Mouse (Mus musculus) granulocyte monocyte progenitor cell, adult 5-6 weeks (primary cell): Measurements from ENCODE around the gene Clpsl2. TPM values are rescaled to one million over a fixed set of nuclear protein-coding genes. Genes with fewer than 3 reads are reported as not detected.

ENCODE experiments used
- total RNA-seq, 2 experiments: library from RNA; stranded (forward) in 1 of 2; stranded (reverse) in 1 of 2; fragments of 200-712, 200-1000 nt in 1 of 2; fragments of >200 nt in 1 of 2; fragmentation: Nextera tagmentation in 1 of 2; gene quantifications; 2 replicates each; pipeline ENCODE4 v1.2.3; 2014 to 2017

The Clpsl2 gene
- total RNA-seq, 2 experiments from 2014 or later, result not detected

Other genes starting within 250 kb of the Clpsl2 start
- 41.7 and 47.9 TPM in 2 replicates for gene Fance, start 235.9 kb upstream of the Clpsl2 start, total RNA-seq (2014; fragmentation: Nextera tagmentation)
- gene Fance, start 235.9 kb upstream of the Clpsl2 start, total RNA-seq (2017), result 15.0 and 16.4 TPM in 2 replicates
- gene Rpl10a, start 220.9 kb upstream of the Clpsl2 start, total RNA-seq (2014; fragmentation: Nextera tagmentation), result 2,618 and 3,063 TPM in 2 replicates
- 785 and 838 TPM in 2 replicates for gene Rpl10a, start 220.9 kb upstream of the Clpsl2 start, total RNA-seq (2017)
- gene Tead3, start 198.6 kb upstream of the Clpsl2 start, total RNA-seq (2014; fragmentation: Nextera tagmentation), result 3.3 TPM in 1 of 2 replicates, not detected in the other
- gene Tead3, start 198.6 kb upstream of the Clpsl2 start, total RNA-seq (2017), result 0.04 TPM in 1 of 2 replicates, not detected in the other
- gene Tulp1, start 184.2 kb upstream of the Clpsl2 start, total RNA-seq (2014; fragmentation: Nextera tagmentation), result not detected in 2 replicates
- gene Tulp1, start 184.2 kb upstream of the Clpsl2 start, total RNA-seq (2017), result 0.69 TPM in 1 of 2 replicates, not detected in the other
- 49.1 and 63.7 TPM in 2 replicates for gene Fkbp5, start 31.9 kb upstream of the Clpsl2 start, total RNA-seq (2014; fragmentation: Nextera tagmentation)
- gene Fkbp5, start 31.9 kb upstream of the Clpsl2 start, total RNA-seq (2017), result 40.8 and 53.1 TPM in 2 replicates
- not detected in 2 replicates for gene Armc12, start 18.6 kb upstream of the Clpsl2 start, total RNA-seq (2014; fragmentation: Nextera tagmentation)
- not detected in 2 replicates for gene Armc12, start 18.6 kb upstream of the Clpsl2 start, total RNA-seq (2017)
- not detected in 2 replicates for gene Clps, start 11.4 kb downstream of the Clpsl2 start, total RNA-seq (2014; fragmentation: Nextera tagmentation)
- gene Clps, start 11.4 kb downstream of the Clpsl2 start, total RNA-seq (2017), result not detected in 2 replicates
- gene Lhfpl5, start 26.2 kb downstream of the Clpsl2 start, total RNA-seq (2014; fragmentation: Nextera tagmentation), result not detected in 2 replicates
- gene Lhfpl5, start 26.2 kb downstream of the Clpsl2 start, total RNA-seq (2017), result not detected in 2 replicates
- gene Srpk1, start 73.3 kb downstream of the Clpsl2 start, total RNA-seq (2014; fragmentation: Nextera tagmentation), result 125 and 178 TPM in 2 replicates
- 129 and 150 TPM in 2 replicates for gene Srpk1, start 73.3 kb downstream of the Clpsl2 start, total RNA-seq (2017)
- gene Slc26a8, start 140.8 kb downstream of the Clpsl2 start, total RNA-seq (2014; fragmentation: Nextera tagmentation), result 3.8 TPM in 1 of 2 replicates, not detected in the other
- gene Slc26a8, start 140.8 kb downstream of the Clpsl2 start, total RNA-seq (2017), result 0.93 and 2.5 TPM in 2 replicates
- 123 and 141 TPM in 2 replicates for gene Mapk14, start 141.9 kb downstream of the Clpsl2 start, total RNA-seq (2014; fragmentation: Nextera tagmentation)
- 101 and 156 TPM in 2 replicates for gene Mapk14, start 141.9 kb downstream of the Clpsl2 start, total RNA-seq (2017)
- 10.5 and 19.9 TPM in 2 replicates for gene AC170998.1, start 176.7 kb downstream of the Clpsl2 start, total RNA-seq (2014; fragmentation: Nextera tagmentation)
- gene AC170998.1, start 176.7 kb downstream of the Clpsl2 start, total RNA-seq (2017), result 1.3 and 3.2 TPM in 2 replicates
- 1.8 and 2.0 TPM in 2 replicates for gene Mapk13, start 219.9 kb downstream of the Clpsl2 start, total RNA-seq (2014; fragmentation: Nextera tagmentation)
- gene Mapk13, start 219.9 kb downstream of the Clpsl2 start, total RNA-seq (2017), result 0.88 and 3.4 TPM in 2 replicates